Mouse (Mus musculus) liver, adult (tissue): Measurements from ENCODE around the gene Afap1l2.

Experiments used
- GATA4 ChIP-seq: IDR thresholded peaks from 2 replicates; pipeline ENCODE4 v1.6.1; 2014; ENCODE audit warnings: mild to moderate bottlenecking, low read length; ENCODE audit not compliant: insufficient replicate concordance

Gene Afap1l2

DNA sequence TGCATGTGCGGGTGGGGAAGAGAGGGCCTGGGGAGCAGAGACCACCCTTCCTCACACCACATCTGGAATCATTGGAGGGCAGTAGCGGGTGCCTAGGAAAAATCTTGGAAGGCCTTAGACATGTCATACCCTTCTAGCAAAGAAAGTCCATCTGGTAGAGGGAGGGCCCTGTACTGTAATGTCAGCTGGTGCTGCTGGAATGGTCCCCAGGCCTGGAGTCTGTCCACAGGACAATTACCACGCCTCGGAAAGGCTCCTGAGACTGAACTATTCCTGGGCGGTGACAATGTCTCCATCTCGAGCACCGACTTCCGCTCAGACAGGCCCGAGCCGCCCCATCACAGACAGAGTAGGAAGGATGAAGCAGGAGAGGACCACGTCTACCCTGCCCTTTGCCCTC lies 67.5 kb downstream of the Afap1l2 start:
- no peak for TF ChIP-seq GATA4

DNA sequence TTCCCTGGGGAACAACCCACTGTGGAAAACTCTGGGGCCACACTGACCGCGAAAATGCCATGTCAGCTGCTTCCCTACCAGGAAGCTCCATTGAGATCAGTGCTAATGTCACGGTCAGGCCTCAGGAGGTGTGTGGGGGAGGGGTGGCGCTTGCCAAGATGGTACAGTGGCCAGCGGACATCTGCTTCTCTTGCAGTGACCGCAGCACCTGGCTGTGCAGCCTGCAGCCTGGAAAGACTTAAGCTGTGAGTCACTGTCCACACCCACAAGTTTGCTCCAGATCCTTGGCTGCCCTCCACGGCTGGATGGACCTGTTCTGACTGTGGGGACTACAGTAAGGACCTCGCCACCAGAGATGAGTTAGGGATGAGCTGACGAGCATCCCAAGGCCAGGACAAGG lies 68.2 kb downstream of the Afap1l2 start:
- TF ChIP-seq GATA4 = no peak

DNA sequence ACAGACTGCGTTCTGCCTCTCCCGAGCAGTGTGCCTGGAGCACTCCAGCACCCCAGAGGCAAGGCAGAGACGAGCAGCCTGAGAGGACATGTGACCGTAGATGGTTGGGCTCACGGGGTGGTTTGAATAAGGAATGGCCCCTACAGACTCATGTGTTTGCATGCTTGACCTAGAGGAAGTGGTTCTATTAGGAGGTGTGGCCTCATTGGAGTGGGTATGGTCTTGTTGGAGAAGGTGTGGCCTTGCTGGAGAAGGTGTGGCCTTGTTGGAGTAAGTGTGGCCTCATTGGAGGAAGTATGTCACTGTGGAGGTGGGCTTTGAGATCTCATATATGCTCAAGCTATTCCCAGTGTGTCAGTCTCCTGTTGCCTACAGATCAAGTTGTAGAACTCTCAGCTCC lies 70.1 kb downstream of the Afap1l2 start:
- TF ChIP-seq GATA4 = no peak

DNA sequence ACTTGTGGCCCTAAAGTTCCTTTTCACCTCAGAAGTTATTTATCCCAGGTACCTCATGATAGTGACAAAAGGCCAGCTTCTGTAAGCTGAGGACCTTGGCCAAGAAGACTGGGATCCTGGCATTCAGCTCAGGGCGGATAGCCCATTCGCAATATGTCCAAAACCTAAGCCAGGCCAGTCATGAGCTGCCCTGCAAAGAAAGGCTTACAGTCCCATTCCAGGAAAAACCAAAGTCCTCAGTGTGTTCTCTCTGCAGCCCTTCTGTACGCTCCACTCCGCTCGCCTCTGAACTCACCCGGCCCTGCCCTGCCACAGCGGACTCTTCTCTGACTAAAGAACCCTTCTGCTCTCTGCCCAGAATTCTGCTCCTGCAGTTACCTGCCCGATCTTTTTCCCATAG lies 71.8 kb downstream of the Afap1l2 start:
- no peak for TF ChIP-seq GATA4

DNA sequence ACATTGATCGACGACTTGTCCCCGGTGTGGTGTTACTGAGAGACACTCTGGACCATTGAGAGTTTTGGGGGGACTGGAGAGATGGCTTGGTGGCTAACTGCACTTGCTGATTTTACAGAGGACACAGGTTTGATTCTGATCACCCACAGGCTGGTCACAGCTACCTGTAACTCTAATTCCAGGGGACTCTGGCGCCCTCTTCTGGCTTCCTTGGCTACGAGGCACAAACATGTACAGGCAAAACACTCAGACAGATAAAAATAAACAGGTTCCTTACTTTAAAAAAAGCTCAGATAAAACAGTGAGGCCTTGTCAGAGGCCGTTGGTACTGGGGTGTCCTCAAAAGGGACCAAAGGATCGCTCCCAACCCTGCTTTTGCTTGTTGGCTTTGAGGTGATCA lies 72.3 kb downstream of the Afap1l2 start:
- TF ChIP-seq GATA4 = no peak

DNA sequence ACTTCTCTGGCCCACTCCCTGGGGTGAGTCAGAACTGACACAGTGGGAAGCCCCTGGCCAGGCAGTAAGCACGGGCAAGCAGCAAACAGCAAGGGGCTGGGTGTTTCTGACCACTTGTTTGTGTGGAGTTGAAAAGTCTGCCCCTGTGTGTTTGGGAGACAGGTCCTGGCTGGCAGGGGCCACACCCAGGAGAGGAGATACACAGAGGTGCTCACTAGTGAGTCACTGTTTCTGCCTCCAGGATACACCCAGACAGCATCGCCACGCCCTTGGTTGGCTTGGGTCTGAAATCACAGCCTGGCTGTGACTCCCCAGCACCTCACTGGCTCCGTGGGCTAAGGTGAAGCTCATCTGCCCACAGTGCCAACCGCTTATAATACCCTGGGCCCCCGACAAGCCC lies 72.9 kb downstream of the Afap1l2 start:
- no peak for TF ChIP-seq GATA4

DNA sequence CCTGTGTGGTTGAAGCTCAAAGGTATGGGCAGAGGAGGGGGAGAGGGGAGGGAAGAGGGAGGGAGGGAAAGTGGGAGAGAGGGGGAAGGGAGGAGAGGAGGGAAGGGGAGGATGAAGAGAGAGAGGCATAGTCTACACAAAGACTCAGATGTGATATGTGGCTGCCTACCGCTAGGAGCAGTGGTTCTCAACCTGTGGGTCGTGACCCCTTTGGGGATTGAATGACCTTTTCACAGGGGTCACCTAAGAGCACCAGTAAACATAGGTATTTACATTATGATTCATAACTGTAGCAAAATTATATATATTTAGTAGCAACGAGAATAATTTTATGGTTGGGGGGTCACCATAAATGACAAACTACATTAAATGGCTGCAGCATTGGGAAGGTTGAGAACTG lies 74.2 kb downstream of the Afap1l2 start:
- no peak for TF ChIP-seq GATA4

DNA sequence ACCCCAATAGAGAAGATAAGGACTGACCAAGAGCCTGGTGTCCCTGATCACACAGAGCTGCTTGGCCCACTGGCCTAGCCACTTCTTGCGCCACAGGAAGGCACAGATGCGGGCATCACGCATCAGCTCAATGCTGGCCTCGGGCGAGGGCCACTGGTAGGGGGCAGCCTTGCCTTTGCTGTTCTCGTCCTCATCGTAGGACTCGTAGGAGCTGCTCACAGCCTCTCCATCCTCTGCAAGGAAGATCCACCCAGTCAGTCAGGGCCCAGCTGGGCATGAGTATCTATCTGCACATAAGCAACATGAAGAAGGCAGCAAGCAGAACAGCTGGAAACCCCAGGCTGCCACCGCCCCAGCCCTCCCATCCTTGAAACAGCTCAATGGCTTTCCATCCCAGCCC lies 78.0 kb downstream of the Afap1l2 start:
- TF ChIP-seq GATA4 = no peak

DNA sequence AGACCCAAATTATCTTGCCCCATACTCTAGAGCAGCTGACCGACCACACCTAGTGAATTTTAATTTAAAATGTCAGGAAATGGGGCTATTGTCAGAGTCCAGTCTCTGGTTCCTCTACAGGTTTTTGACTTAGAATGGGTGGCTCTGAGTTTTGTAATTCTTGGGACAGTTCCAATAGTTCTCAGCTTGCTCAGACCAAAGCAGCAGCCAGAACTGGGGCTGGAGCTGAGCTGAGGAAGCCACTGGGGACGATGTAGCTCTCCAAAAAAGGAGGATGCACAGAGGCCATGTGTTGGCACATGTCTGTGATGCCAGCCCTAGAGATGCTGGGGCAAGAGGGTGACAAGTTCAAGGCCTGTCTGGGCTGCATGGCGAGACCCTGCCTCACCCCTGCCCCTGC lies 78.6 kb downstream of the Afap1l2 start:
- no peak for TF ChIP-seq GATA4

DNA sequence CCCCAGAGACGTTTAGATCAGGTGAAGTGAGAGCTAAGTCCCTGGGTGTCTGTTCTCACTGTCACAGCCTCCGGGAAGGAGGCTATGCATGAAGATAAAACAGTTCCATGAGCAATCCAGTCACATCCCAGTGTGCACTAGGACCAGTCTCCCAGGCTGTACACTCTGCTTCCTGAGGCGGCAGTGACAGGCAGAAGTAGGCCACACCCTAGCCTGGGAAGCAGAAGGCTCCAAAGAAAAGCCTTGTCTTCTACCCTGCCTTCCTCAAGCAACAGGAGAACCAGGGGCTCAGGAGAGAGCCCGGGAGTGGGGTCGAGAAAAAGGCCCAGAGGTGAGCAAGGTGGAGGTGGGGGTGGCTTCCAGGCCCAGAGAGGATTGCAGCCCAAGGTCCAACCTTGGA lies 86.3 kb downstream of the Afap1l2 start:
- no peak for TF ChIP-seq GATA4

DNA sequence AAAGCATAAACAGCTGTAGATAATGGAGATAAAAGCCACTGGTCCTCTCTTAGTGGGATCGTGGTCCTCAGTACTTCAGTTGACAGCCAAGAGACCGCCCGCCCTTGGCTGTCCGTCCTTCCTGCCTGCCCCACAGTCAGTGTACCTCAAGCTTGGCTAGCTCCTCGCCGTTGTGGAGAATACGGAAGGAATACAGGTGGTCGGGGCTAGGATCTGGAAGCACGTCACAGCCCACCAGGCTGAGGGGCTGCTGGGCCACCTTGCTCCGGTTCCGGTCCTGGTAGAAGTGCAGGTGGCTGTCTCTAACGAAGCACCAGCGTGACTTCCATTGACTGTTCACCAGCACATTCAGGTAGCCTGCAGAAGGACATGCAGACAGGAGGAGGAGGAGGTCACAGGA lies 87.8 kb downstream of the Afap1l2 start:
- TF ChIP-seq GATA4 = no peak

DNA sequence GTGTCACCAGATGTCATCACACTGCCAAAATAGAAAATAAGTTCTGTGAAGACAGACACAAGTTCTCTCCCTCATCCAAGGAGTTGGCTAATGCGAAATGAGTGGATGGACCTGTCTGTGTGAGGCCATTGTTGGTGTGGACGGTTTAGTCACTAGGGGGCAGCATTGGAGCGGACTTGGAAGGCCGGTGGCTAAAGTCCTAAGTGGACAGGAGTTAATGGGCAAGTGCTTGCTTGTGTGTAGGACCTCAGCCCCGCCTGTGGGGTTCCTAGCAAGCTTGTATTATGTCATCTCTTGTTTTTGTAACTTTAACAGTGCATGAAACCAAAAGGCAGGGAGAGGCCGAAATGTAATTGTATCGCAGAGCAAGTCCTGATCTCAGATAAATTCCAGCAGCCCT lies 88.4 kb downstream of the Afap1l2 start:
- no peak for TF ChIP-seq GATA4

DNA sequence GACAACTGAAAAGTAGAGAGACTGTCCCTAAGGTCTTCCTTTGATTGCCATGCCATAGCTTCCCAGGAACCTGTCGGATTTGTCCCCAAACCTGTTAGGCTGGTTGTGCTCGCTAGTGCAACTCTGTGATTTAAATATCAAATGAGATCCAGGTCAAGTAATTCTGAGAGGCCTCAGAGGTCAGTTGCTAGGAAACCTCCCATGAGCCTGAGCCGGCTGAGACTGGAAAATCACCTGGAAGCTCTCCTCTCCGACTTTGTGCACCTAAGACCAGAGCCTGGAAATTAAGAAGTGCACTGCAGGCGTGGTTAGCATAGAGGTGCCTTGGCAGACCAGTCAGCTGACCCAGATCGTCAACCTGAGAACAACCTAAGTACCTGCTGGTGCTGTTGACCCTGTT lies 92.9 kb downstream of the Afap1l2 start:
- no peak for TF ChIP-seq GATA4

DNA sequence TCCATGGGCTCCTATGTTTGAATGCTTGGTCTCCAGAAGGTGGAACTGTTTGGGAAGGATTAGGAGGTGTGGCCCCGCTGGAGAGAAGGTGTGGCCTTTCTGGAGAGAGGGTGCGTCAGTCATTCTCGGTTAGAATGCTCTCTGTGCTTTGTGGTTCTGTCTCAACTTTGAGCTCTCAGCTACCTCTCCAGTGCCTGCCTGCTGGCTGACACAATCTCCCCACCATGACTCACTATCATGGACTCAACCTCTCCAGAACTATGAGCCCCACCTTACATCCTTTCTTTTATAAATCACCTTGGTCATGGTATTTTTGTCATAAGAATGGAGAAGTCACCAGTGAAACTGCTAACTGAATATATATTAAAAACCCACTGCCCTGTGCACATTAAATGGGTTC lies 93.4 kb downstream of the Afap1l2 start:
- TF ChIP-seq GATA4 = no peak

DNA sequence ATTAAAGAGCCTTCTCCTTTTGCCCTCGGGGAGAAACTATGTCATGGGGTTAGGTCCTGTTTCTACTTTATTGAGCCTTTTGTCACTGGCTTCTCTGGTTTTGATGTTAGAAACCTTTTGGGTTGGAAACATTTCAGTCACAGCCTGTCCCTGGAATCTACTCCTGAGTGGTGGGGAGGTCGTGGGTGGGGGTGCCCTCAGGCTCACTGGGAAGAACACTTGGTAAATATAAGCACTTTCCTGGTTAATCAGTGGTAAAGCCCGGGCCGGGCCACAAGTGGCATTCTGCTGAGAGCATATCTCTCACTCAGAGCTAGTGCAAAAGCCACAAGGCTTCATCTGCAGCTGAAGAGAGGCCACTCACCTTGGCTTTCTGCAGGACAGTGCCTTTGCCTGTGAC lies 94.3 kb downstream of the Afap1l2 start:
- no peak for TF ChIP-seq GATA4

DNA sequence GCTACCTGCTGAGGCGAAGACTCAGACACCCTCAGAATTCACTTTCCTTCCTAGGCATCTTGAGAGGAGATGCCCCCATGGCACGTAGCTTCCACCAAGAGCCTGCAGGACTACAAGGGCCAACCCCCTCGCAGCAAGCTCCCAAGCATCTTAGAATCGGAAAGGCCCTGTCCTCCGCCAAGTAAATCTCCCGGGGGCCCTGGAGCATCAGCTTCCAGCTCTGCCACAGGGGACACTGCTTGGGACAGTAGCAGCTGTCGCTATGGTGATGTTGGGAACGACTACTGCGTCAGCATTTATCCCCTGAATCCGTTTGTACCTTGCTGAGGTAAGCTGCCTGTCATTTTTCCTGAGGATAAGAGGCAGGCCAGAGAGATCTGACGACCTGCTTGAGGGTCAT lies 97.5 kb downstream of the Afap1l2 start:
- TF ChIP-seq GATA4 = no peak

DNA sequence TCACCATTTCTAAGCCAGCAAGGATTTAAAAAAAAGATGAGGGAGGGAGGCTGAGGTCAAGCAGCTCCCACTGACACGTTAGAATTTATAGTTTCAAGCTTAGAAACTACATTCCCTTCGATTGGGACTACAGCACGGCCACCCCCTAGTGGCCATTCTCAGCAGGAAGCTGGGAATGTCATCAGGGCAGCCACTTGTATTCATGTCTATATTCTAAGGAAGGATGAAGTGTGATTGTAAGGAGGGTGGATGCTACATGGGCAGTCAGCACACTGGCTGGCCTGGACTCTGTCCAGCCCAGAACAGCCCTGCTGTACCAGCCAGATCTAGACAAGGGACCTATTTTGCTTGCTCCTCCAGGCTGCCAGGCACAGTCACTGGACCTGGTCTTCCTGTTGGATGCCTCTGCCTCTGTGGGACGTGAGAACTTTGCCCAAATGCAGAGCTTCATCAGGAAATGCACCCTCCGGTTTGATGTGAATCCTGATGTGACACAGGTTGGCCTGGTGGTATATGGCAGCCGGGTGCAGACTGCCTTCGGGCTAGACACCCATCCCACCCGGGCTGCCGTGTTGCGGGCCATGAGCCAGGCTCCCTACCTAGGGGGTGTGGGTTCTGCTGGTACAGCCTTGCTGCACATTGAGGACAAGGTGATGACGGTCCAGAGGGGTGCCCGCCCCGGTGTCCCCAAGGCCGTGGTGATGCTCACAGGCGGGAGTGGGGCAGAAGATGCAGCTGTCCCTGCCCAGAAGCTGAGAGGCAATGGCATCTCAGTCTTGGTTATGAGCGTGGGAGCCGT lies 99.4 kb downstream of the Afap1l2 start:
- TF ChIP-seq GATA4 = no peak
